Mouse (Mus musculus): Measurements from ENCODE around the gene Slc1a1. TPM values are rescaled to one million over a fixed set of nuclear protein-coding genes. Genes with fewer than 3 reads are reported as not detected.

Gene Slc1a1
- under 1 TPM in 1 of 2 experiments, not detected in 1; 0.24 TPM for total RNA-seq (2023)

GRCm38 (mm10) chr19:28834798-28835499, at the start of gene Slc1a1:
Gene Slc1a1, plus strand, starts transcription at chr19:28835049.

Other genes with a start within 250 kb of the Slc1a1 start
- gene Glis3, start 155.0 kb upstream of the Slc1a1 start, total RNA-seq (2023), result under 1 TPM in 1 of 2 experiments, not detected in 1; 0.26 TPM
- gene Plpp6, start 128.9 kb downstream of the Slc1a1 start, total RNA-seq (2023), result 10 to 100 TPM in 1 of 2 experiments, 1 to 10 TPM in 1; 9.8 to 10.8 TPM
- gene 4430402I18Rik, start 132.8 kb downstream of the Slc1a1 start, total RNA-seq (2023), result 1 to 10 TPM in 1 of 2 experiments, not detected in 1; 5.7 TPM
- gene Cdc37l1, start 155.3 kb downstream of the Slc1a1 start, total RNA-seq (2023), result 10 to 100 TPM; 63.1 to 69.8 TPM
- gene Ak3, start 212.9 kb downstream of the Slc1a1 start, total RNA-seq (2023), result 10 to 100 TPM; 18.6 to 23.1 TPM

Data from B cell, adult 67 days (primary cell).